Mouse (Mus musculus): Measurements from ENCODE around the gene Phf23.

Phf23 gene

DNA sequence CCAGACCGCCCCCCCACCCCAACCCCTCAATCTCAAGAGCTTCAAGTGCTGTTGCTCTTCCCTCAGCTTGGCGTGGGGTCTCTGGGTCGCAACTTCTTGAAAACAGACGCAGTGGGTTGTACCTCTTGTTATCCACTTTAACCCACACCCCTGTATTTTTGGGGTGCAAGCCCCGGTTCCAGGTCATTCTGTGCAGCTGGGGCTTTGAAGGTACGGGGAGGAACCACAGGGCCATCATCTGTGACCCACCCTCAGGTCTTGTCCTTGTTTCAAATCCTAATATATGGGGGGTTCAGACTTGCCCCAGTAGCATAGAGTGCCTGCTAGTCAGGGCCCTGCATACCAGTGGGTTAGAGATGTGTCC is 28.6 kb downstream of the Phf23 start:
- DNase-seq = no peak

GRCm38 (mm10) chr11:70026689-70027088 is 31.1 kb downstream of the Phf23 start:
- peak; percentile 53 for DNase-seq

DNA sequence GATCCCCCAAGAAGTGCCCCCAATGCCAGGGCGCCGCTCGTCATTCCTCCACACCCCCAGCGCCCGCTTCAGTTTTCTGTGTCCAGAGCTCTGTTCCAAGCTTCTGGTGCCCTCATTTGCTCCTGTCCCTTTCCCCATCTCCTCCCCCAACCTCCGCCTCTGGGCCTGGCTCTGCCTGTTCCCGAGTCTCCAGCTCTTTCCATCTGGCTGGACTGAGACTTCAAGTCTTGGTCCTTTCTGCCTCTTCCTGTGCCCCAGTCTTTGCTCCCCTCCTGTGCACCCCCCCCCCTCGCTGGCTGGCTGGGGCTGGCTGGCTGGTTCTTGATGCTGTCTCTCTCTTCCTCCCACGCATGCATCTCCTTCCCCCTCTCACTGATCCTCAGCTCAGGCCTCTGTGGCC is 31.8 kb downstream of the Phf23 start:
- DNase-seq = peak; percentile 48

- DNase-seq = no peak
These were observed 33.0 kb downstream of the Phf23 start for GRCm38 (mm10) chr11:70028401-70029129.

DNA sequence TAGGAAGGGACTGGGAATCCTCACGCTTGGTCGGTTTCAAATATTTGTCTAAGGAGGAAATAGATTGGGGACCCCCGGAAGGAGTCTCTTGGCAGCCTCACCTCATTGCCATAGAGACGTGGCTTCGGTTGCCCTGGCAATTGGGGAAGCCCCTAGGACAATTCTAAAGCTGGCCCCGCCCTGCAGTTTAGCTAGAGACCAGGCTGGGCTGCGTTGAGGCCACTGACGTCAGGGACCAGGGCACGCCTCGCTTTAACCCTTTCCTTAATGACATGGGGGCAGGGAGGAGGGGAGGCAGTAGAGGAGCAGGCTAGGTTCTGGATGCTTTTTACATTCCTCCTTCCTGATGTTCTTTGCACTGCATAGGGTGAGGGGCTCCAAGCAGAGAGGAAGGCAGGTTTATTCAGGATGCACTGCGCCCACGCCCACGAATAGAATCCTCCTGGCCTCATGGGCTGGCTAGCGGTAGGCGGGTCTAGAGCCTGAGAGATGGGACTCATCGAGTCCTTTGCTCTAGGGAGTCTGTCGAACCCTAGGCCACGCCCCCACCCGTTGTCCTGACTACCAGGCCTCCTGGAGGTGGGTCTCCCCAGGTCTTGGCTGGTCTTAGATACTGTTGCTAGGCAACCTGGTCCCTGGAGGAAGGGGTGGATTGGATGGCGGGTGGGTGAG is 33.7 kb downstream of the Phf23 start:
- peak; percentile 89 for DNase-seq

DNA sequence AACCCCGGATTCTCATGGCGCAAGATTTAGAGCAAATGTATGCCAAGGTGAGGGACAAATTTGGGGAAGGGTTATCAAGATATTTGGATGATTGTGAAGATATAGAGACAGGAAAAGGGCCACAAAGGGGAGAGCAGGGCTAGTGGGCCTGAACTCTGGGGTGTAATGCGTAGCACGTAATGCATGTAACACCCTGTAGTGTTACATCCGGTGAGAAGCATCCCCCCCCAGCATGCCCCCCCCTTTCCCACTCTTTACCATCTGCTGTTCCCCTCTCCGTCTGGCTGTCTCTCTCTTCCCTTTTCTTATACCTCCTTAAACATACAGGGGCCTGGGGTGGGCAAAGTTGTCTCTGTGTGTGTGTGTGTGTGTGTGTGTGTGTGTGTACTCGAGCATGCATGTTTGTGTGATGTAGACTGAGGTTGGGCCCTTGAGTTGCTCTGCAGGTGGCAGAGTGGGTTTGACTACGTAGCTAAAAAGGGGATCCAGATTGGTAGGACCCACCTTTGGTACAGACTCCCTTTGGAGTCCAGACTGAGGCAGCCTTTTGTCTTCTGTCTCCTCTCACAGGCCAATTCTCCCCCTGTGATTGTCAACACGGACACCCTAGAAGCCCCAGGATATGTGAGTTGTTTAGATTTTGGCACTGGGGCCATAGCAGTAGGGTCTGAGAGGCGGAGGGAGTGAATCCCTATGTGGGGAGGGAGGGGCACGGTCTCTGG is 34.4 kb downstream of the Phf23 start:
- no peak for DNase-seq

DNA sequence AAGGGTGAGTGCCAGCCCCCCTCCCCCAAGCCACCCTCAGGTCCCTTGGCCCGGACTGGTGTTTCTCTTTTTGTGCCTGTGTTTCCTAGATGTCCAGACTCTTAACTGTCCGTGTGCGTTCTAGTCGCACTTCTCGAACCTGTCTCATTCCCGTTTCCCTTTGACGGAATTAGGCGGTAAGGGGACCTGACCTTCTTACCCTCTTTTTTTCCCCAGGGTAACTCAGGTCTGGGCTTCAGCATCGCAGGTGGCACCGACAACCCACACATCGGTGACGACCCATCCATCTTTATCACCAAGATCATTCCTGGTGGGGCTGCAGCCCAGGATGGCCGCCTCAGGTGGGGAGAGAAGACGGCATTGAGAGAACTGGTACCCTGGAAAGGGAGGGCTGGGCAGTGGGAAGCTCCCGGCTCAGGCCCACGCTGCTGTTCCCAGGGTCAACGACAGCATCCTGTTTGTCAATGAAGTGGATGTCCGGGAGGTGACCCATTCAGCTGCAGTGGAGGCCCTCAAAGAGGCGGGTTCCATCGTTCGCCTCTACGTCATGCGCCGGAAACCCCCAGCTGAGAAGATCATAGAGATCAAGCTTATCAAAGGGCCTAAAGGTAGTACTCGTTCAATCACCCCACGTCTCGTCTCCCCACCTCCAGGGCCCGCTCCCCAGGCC is 35.2 kb downstream of the Phf23 start:
- DNase-seq = no peak

GRCm38 (mm10) chr11:70031321-70031670 is 35.7 kb downstream of the Phf23 start:
- no peak for DNase-seq

- DNase-seq = no peak
These were observed 42.6 kb downstream of the Phf23 start for GRCm38 (mm10) chr11:70038174-70038573.

- DNase-seq = no peak
These were observed 44.1 kb downstream of the Phf23 start for GRCm38 (mm10) chr11:70039631-70040030.

GRCm38 (mm10) chr11:70040184-70040583 is 44.6 kb downstream of the Phf23 start:
- no peak for DNase-seq

GRCm38 (mm10) chr11:70042309-70043085 is 46.9 kb downstream of the Phf23 start:
- DNase-seq = no peak

DNA sequence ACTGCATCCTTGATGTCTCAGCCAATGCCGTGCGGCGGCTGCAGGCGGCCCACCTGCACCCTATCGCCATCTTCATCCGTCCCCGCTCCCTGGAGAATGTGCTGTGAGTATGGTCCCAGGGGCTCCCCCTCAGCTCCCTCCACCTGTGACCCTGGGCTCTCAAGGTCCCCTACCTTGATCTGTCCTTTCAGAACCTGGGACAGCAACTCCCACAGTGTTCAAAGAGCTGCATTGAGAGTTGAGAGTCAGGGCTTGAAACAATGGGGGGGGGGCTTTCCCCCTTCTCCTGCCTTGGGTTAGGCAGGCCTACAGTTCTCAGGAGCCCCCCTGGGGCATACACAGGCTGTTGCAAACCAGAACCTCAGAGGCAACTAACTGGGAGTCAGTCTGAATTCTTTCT is 48.1 kb downstream of the Phf23 start:
- no peak for DNase-seq

DNA sequence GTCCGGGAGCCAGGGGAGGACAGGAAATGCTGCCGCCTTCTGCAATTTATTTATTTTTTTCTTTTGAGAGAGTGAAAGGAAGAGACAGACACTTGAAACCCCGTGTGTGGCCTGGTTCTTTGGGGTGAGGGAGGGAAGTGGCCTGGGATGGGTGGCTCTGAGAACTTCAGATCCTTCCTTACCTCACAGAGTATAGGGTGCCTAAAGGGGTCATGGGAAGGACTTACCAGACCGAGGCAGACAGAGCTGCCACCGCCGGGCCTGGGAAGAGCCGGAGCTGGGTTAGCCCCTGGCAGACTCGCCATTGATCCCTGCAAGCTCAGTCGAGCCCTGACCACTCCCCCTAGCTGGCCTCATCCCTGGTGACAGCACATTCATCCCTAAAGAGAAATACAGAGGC is 49.9 kb downstream of the Phf23 start:
- no peak for DNase-seq

- DNase-seq = no peak
These were observed 53.8 kb downstream of the Phf23 start for GRCm38 (mm10) chr11:70049366-70049765.
